Mouse (Mus musculus) CH12.LX (cell line): ENCODE results near the gene Pafah2.

Experiments used
- CTCF ChIP-seq, 2 experiments: IDR thresholded peaks in 1 of 2; conservative IDR thresholded peaks in 1 of 2; 2 replicates each; pipeline ENCODE4 v1.5.1; 2011 to 2012; ENCODE audit warnings: low read depth in 2 of 2, low read length in 2 of 2, improper control_type of control experiment in 1 of 2, inconsistent platforms in 1 of 2, mild to moderate bottlenecking in 1 of 2, moderate library complexity in 1 of 2
- EP300 ChIP-seq: IDR thresholded peaks from 2 replicates; pipeline ENCODE4 v1.6.1; 2011; ENCODE audit warnings: low read length, improper control_type of control experiment
- MAFK ChIP-seq: IDR thresholded peaks from 2 replicates; pipeline ENCODE4 v1.6.1; 2011; ENCODE audit warnings: low read length, improper control_type of control experiment; ENCODE audit not compliant: insufficient replicate concordance
- MAX ChIP-seq: IDR thresholded peaks from 2 replicates; pipeline ENCODE4 v1.6.1; 2011; ENCODE audit warnings: low read length, improper control_type of control experiment
- POLR2A ChIP-seq: IDR thresholded peaks from 2 replicates; pipeline ENCODE4 v1.6.1; 2011; ENCODE audit warnings: low read depth, mild to moderate bottlenecking, improper control_type of control experiment, low read length
- RCOR1 ChIP-seq: conservative IDR thresholded peaks from 2 replicates; pipeline ENCODE4 v1.6.1; 2012; ENCODE audit warnings: low read depth, mild to moderate bottlenecking, inconsistent platforms, low read length, improper control_type of control experiment
- ZNF384 ChIP-seq: IDR thresholded peaks from 2 replicates; pipeline ENCODE4 v1.6.1; 2012; ENCODE audit warnings: low read depth, low read length, improper control_type of control experiment, inconsistent platforms

DNA sequence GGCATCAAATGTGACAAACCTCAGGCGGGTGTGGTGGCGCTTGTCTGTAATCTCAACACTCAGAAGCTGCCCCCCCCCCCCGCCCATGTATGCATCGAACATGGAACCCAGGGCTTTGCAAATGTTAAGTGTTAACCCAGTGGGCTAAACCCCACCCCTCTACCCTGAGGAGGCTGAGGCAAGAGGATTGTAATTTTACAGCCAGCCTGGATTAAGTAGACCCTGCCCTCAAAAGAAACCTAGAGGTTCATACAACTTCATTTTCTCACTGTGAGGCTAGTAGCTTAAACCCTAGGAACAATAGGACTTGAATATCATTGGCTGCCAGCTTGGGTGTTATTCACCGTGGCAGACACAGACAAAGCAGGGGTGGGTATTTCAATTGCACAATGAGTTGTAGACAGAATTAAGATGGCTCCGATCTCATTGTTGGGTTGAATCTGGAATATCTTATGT is 73.2 kb downstream of the Pafah2 start:
- no peak for TF ChIP-seq RCOR1
- no peak for TF ChIP-seq POLR2A
- no peak for TF ChIP-seq CTCF (conservative IDR thresholded peaks at IDR 0.05 in 1 of 2, IDR thresholded peaks at IDR 0.05 in 1 of 2; ENCODE audit: low read depth in 2 of 2, low read length in 2 of 2)
- no peak for TF ChIP-seq EP300
- TF ChIP-seq MAX, result no peak
- no peak for TF ChIP-seq MAFK
- no peak for TF ChIP-seq ZNF384
